Mouse (Mus musculus) hindbrain, embryonic 14.5 days (tissue): ENCODE data around the gene Slc39a11. TPM values are rescaled to one million over a fixed set of nuclear protein-coding genes. Genes with fewer than 3 reads are reported as not detected.

ENCODE experiments used
- ATAC-seq: fragments of 200-750 bp; cut with Nextera tagmentation; 2 replicates; pipeline ENCODE4 v1.8.0; 2017; ENCODE audit warnings: moderate number of reproducible peaks, mild to moderate bottlenecking, moderate TSS enrichment, moderate library complexity; ENCODE audit not compliant: low FRiP score
- DNase-seq: peaks from one replicate; pipeline ENCODE4 v3.0.0-alpha.2; 2015; ENCODE audit warnings: low spot score
- H3K27ac ChIP-seq: fragments of 300-500 bp; sonication (generic); 2 replicates; pipeline ENCODE4 v1.5.1; 2014; ENCODE audit warnings: mild to moderate bottlenecking, moderate library complexity
- H3K27me3 ChIP-seq: fragments of 300-500 bp; sonication (generic); 2 replicates; pipeline ENCODE4 v1.6.1; 2014; ENCODE audit warnings: mild to moderate bottlenecking, low read length, mixed read lengths; ENCODE audit not compliant: control insufficient read depth, insufficient read depth
- H3K36me3 ChIP-seq: fragments of 300-500 bp; sonication (generic); replicated peaks from 2 replicates; pipeline ENCODE4 v1.6.1; 2014; ENCODE audit not compliant: control insufficient read depth, insufficient read depth
- H3K4me1 ChIP-seq: fragments of 300-500 bp; sonication (generic); replicated peaks from 2 replicates; pipeline ENCODE4 v1.6.1; 2014; ENCODE audit warnings: antibody characterized with exemption, low read length, mixed read lengths; ENCODE audit not compliant: control insufficient read depth, insufficient read depth
- H3K4me2 ChIP-seq: fragments of 300-500 bp; sonication (generic); replicated peaks from 2 replicates; pipeline ENCODE4 v1.6.1; 2014; ENCODE audit warnings: mild to moderate bottlenecking, moderate library complexity
- H3K4me3 ChIP-seq: fragments of 300-500 bp; sonication (generic); replicated peaks from 2 replicates; pipeline ENCODE4 v1.5.1; 2014; ENCODE audit warnings: mild to moderate bottlenecking, low read length
- H3K9ac ChIP-seq: fragments of 300-500 bp; sonication (generic); 2 replicates; pipeline ENCODE4 v1.6.1; 2014
- H3K9me3 ChIP-seq: fragments of 300-500 bp; sonication (generic); 2 replicates; pipeline ENCODE4 v1.6.1; 2016; ENCODE audit warnings: low read length; ENCODE audit not compliant: control insufficient read depth
- WGBS: fragments of 180-500 bp; shearing (Covaris S2); extraction: QIAGEN DNeasy Blood & Tissue Kit; methylation state at CpG from one replicate; pipeline ENCODE4 v1.1.7; 2014; 5-methylcytosine and 5-hydroxymethylcytosine counted together
- polyA plus RNA-seq: library from polyadenylated mRNA; unstranded; fragments of >200 nt; fragmentation: Nextera tagmentation; extraction: Ambion mirVana; gene quantifications from 2 replicates; pipeline ENCODE4 v1.2.1, GENCODE M21; 2014

The Slc39a11 gene
- polyA plus RNA-seq, 1 experiment from 2014 or later, result 25.5 TPM

DNA sequence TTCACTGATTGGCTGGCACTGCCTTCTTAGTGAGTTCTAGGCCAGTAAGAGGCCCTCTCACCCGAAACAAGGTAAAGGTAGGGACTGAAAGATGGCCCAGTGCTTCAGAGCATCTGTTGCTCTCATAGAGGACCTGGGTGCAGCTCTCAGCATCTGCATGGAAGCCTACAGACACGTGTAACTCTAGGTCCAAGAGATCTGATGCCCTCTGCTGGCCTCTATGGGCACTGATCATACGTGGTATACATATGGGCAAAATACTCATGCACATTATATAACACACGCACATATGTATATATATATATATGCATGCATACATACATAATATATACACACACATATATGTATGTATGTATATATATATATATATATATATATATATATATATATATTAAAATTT is 231.9 kb downstream of the Slc39a11 start:
- H3K9me3 ChIP-seq, result no peaks in the 10 kb centered on the region
- no peaks in the 10 kb centered on the region for H3K4me1 ChIP-seq
- H3K4me3 ChIP-seq, result no peak overlapping the region
- WGBS, result 88% methylated on average over 4 of the region's 4 CpGs
- no peak overlapping the region for H3K9ac ChIP-seq
- DNase-seq (no peak), ATAC-seq (no peak)
- H3K27ac ChIP-seq, result no peak overlapping the region
- H3K4me2 ChIP-seq, result no peak overlapping the region
- H3K36me3 ChIP-seq, result no peaks in the 10 kb centered on the region
- H3K27me3 ChIP-seq, result no peaks in the 10 kb centered on the region

- ATAC-seq, result no peak
- DNase-seq, result no peak
- Histone ChIP-seq H3K9ac (no peak overlapping the region), H3K27ac (no peak overlapping the region), H3K4me2 (no peak overlapping the region), H3K36me3 (no peaks in the 10 kb centered on the region), H3K9me3 (no peaks in the 10 kb centered on the region), H3K4me1 (no peaks in the 10 kb centered on the region), H3K4me3 (no peak overlapping the region), H3K27me3 (no peaks in the 10 kb centered on the region)
- 92% methylated on average over 4 of the region's 4 CpGs for WGBS
These were observed 237.3 kb downstream of the Slc39a11 start for GRCm38 (mm10) chr11:113412545-113412944.

GRCm38 (mm10) chr11:113411798-113412197 is 238.1 kb downstream of the Slc39a11 start:
- no peak for DNase-seq
- Histone ChIP-seq H3K4me3 (no peak overlapping the region), H3K4me1 (no peaks in the 10 kb centered on the region), H3K9me3 (no peaks in the 10 kb centered on the region), H3K27ac (no peak overlapping the region), H3K4me2 (no peak overlapping the region), H3K9ac (no peak overlapping the region), H3K27me3 (no peaks in the 10 kb centered on the region), H3K36me3 (no peaks in the 10 kb centered on the region)
- WGBS, result 80% methylated on average over 10 of the region's 10 CpGs
- ATAC-seq, result no peak

DNA sequence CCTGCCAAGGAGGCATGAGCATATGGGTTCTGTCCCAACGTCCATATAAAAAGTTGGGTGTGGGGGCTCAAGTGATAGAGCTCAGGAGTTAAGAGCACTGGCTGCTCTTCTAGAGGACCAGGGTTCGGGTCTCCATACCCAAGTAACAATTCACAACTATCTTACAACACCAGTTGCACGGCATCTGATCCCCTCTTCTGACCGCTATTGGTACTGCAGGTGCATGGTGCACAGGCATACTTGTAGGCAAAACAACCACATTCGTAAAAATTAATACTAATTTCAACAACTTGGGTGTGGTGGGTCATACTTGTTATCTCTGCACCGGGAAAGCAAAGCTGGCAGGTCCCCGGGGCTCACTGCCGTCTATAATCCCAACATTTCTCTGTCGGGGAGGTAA is 240.8 kb downstream of the Slc39a11 start:
- H3K27ac ChIP-seq, result no peak overlapping the region
- H3K9me3 ChIP-seq, result no peaks in the 10 kb centered on the region
- DNase-seq, result no peak
- WGBS, result 96% methylated on average over 9 of the region's 9 CpGs
- no peak for ATAC-seq
- H3K4me2 ChIP-seq, result no peak overlapping the region
- no peaks in the 10 kb centered on the region for H3K36me3 ChIP-seq
- no peak overlapping the region for H3K4me3 ChIP-seq
- no peak overlapping the region for H3K9ac ChIP-seq
- no peaks in the 10 kb centered on the region for H3K27me3 ChIP-seq
- no peaks in the 10 kb centered on the region for H3K4me1 ChIP-seq

DNA sequence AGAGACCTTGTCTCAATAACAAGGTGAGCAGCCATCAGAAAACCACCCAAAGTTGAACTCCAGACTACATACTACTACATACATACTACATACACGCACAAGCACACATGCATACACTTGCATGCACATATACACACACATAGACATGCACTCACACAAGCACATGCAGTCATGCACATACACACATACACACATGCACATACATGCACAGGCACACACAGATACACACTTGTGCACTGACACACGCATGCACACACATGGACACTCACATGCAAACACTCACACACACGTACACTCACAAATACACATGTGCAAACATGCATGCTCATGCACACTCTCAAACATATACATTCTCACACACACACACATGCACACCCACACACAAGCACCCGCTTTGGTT is 242.4 kb downstream of the Slc39a11 start:
- Histone ChIP-seq H3K9ac (no peak overlapping the region), H3K27ac (no peak overlapping the region), H3K4me2 (no peak overlapping the region), H3K27me3 (no peaks in the 10 kb centered on the region), H3K4me3 (no peak overlapping the region), H3K36me3 (no peaks in the 10 kb centered on the region), H3K9me3 (no peaks in the 10 kb centered on the region), H3K4me1 (peaks cover 4% of the 10 kb centered on the region)
- no peak for DNase-seq
- 95% methylated on average over 4 of the region's 4 CpGs for WGBS
- ATAC-seq, result no peak

- H3K9ac ChIP-seq, result no peak overlapping the region
- H3K36me3 ChIP-seq, result no peaks in the 10 kb centered on the region
- 91% methylated on average over 4 of the region's 4 CpGs for WGBS
- no peak overlapping the region for H3K4me2 ChIP-seq
- peaks cover 12% of the 10 kb centered on the region for H3K4me1 ChIP-seq
- no peak overlapping the region for H3K4me3 ChIP-seq
- H3K9me3 ChIP-seq, result peaks cover 6% of the 10 kb centered on the region; the same call in 1 of the 2 replicates
- no peaks in the 10 kb centered on the region; the same call in 1 of the 2 replicates for H3K27me3 ChIP-seq
- H3K27ac ChIP-seq, result no peak overlapping the region
- ATAC-seq (no peak), DNase-seq (no peak)
These were observed 249.0 kb downstream of the Slc39a11 start for GRCm38 (mm10) chr11:113400868-113401267.

GRCm38 (mm10) chr11:113399601-113400000 is 250.3 kb downstream of the Slc39a11 start:
- Histone ChIP-seq H3K4me1 (peaks cover 19% of the 10 kb centered on the region), H3K4me2 (no peak overlapping the region), H3K27me3 (no peaks in the 10 kb centered on the region; the same call in 1 of the 2 replicates), H3K36me3 (no peaks in the 10 kb centered on the region), H3K9me3 (peaks cover 6% of the 10 kb centered on the region; the same call in 1 of the 2 replicates), H3K27ac (no peak overlapping the region), H3K4me3 (no peak overlapping the region), H3K9ac (no peak overlapping the region)
- DNase-seq, result no peak
- ATAC-seq, result no peak
- 89% methylated on average over 11 of the region's 11 CpGs for WGBS

GRCm38 (mm10) chr11:113397394-113397793 is 252.5 kb downstream of the Slc39a11 start:
- Histone ChIP-seq H3K9me3 (peaks cover 6% of the 10 kb centered on the region; the same call in 1 of the 2 replicates), H3K27me3 (no peaks in the 10 kb centered on the region; the same call in 1 of the 2 replicates), H3K9ac (no peak overlapping the region), H3K4me3 (no peak overlapping the region), H3K36me3 (no peaks in the 10 kb centered on the region), H3K4me2 (no peak overlapping the region), H3K27ac (no peak overlapping the region), H3K4me1 (peaks cover 35% of the 10 kb centered on the region)
- DNase-seq (no peak), ATAC-seq (no peak)
- 83% methylated on average over 1 of the region's 1 CpGs for WGBS

DNA sequence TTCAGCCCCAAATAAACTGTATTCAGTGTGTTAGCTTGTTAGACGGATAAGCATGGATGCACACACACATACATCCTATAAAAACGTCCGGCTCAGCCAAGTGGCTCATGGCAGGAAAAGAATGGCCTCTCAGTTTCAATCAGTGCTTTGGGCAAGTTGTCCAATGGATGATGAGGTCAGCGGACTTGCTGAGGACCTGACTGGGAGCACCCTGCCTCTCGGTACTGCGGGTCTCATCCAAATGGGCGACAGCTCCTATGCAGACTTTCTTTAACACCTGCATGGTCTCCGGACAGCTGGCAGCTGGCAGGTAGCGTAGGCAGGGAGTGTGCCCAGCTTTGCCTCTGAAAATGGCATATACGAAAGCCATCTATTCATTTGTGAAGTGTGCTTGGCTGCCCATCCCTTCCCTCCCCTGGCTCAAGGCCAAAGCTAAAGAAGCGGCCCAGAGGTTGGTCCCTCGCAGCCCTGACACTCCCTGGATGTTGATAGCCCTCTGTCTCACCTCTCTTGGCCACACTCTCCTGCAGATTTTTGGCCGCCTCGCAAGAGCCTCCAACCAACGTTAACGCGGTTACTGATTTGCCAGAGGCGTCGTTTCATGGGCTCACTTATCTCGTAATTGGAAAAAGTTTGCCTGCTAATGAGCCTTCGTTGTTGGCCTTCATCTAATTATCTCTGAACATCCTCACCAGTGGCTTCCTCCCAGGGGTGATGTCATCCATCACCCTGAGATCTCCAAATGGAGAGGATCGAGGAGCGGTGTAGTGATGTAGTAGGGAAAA is 256.3 kb downstream of the Slc39a11 start:
- no peak for DNase-seq
- WGBS, result 52% methylated on average over 23 of the region's 23 CpGs
- ATAC-seq, result peak; percentile 31; the same call in 1 of the 2 replicates

More for the DNA sequence above, 256.3 kb downstream of the Slc39a11 start:
- H3K27me3 ChIP-seq, result no peaks in the 10 kb centered on the region; the same call in 1 of the 2 replicates
- H3K9me3 ChIP-seq, result no peaks in the 10 kb centered on the region
- peak overlapping the region; percentile 68 for H3K27ac ChIP-seq
- H3K36me3 ChIP-seq, result no peaks in the 10 kb centered on the region
- H3K4me1 ChIP-seq, result peaks cover 64% of the 10 kb centered on the region
- no peak overlapping the region; the same call in 1 of the 2 replicates for H3K9ac ChIP-seq
- H3K4me3 ChIP-seq, result no peak overlapping the region
- H3K4me2 ChIP-seq, result no peak overlapping the region
